Mouse (Mus musculus) MEL (cell line): ENCODE data around the gene Chd6.

Experiments used
- BHLHE40 ChIP-seq: IDR thresholded peaks from 2 replicates; pipeline ENCODE4 v1.6.1; 2012; ENCODE audit warnings: low read depth, mild to moderate bottlenecking, inconsistent platforms, low read length, improper control_type of control experiment, borderline replicate concordance
- CTCF ChIP-seq, 3 experiments: IDR thresholded peaks in 2 of 3; conservative IDR thresholded peaks in 1 of 3; 2 replicates each; pipeline ENCODE4 v1.5.1; 2011 to 2012; ENCODE audit warnings: low read length in 3 of 3, low read depth in 2 of 3, mild to moderate bottlenecking in 2 of 3, improper control_type of control experiment in 1 of 3, inconsistent platforms in 1 of 3, mixed read lengths in 1 of 3, moderate library complexity in 1 of 3; ENCODE audit not compliant: control insufficient read depth in 1 of 3, insufficient read depth in 1 of 3, poor library complexity in 1 of 3, severe bottlenecking in 1 of 3
- E2F4 ChIP-seq: IDR thresholded peaks from 2 replicates; pipeline ENCODE4 v1.6.1; 2011; ENCODE audit warnings: low read depth, low read length, improper control_type of control experiment, borderline replicate concordance
- EP300 ChIP-seq, 2 experiments: IDR thresholded peaks; 2 replicates each; pipeline ENCODE4 v1.6.1; 2011; ENCODE audit warnings: improper control_type of control experiment in 2 of 2, low read length in 2 of 2, low read depth in 1 of 2, mild to moderate bottlenecking in 1 of 2
- GATA1 ChIP-seq: IDR thresholded peaks from 2 replicates; pipeline ENCODE4 v1.6.1; 2011; ENCODE audit warnings: low read depth, low read length, improper control_type of control experiment
- POLR2A ChIP-seq, 2 experiments: IDR thresholded peaks; 2 replicates each; pipeline ENCODE4 v1.6.1; 2011 to 2012; ENCODE audit warnings: low read length in 2 of 2, mild to moderate bottlenecking in 2 of 2, control low read depth in 1 of 2, improper control_type of control experiment in 1 of 2, low read depth in 1 of 2, moderate library complexity in 1 of 2; ENCODE audit not compliant: control insufficient read depth in 1 of 2, insufficient read depth in 1 of 2, poor library complexity in 1 of 2
- POLR2AphosphoS2 ChIP-seq: IDR thresholded peaks from 2 replicates; pipeline ENCODE4 v1.6.1; 2011; ENCODE audit warnings: low read length, improper control_type of control experiment
- SMC3 ChIP-seq: IDR thresholded peaks from 2 replicates; pipeline ENCODE4 v1.6.1; 2011; ENCODE audit warnings: low read depth, low read length, improper control_type of control experiment
- ZKSCAN1 ChIP-seq: IDR thresholded peaks from 2 replicates; pipeline ENCODE4 v1.6.1; 2012; ENCODE audit warnings: low read depth, mild to moderate bottlenecking, inconsistent platforms, low read length, improper control_type of control experiment, moderate library complexity

- no peak for TF ChIP-seq CTCF (IDR thresholded peaks at IDR 0.05 in 2 of 3, conservative IDR thresholded peaks at IDR 0.05 in 1 of 3; ENCODE audit: control insufficient read depth in 1 of 3, insufficient read depth in 1 of 3, low read depth in 2 of 3, low read length in 3 of 3, poor library complexity in 1 of 3, severe bottlenecking in 1 of 3)
- no peak for TF ChIP-seq POLR2A (IDR thresholded peaks at IDR 0.05; ENCODE audit: control insufficient read depth in 1 of 2, insufficient read depth in 1 of 2, low read depth in 1 of 2, low read length in 2 of 2, poor library complexity in 1 of 2)
- TF ChIP-seq ZKSCAN1, result no peak
- no peak for TF ChIP-seq EP300 (IDR thresholded peaks at IDR 0.05; ENCODE audit: low read depth in 1 of 2, low read length in 2 of 2)
- TF ChIP-seq POLR2AphosphoS2, result no peak
- TF ChIP-seq GATA1, result no peak
- TF ChIP-seq BHLHE40, result no peak
- TF ChIP-seq SMC3, result no peak
- no peak for TF ChIP-seq E2F4
Observed at GRCm38 (mm10) chr2:161147656-161148427, 39.0 kb upstream of the Chd6 start.
